Mouse (Mus musculus) CH12.LX (cell line): ENCODE measurements around the gene Krt8. TPM values are rescaled to one million over a fixed set of nuclear protein-coding genes. Genes with fewer than 3 reads are reported as not detected.

Source experiments
- DNase-seq: peaks from one replicate; pipeline ENCODE4 v3.0.0-alpha.2; 2013; ENCODE audit errors: extremely low read depth
- H3K27ac ChIP-seq: 2 replicates; pipeline ENCODE4 v1.5.1; 2012; ENCODE audit warnings: low read depth, mild to moderate bottlenecking, control low read depth, moderate library complexity; ENCODE audit not compliant: insufficient read depth
- H3K27me3 ChIP-seq: replicated peaks from 2 replicates; pipeline ENCODE3; 2012; ENCODE audit warnings: inconsistent platforms
- H3K36me3 ChIP-seq, 2 experiments: replicated peaks in 1 of 2; 2 replicates each; pipeline versions ENCODE3 to v1.6.1; 2012; ENCODE audit warnings: inconsistent platforms in 1 of 2, low read length in 1 of 2, mild to moderate bottlenecking in 1 of 2, mixed read lengths in 1 of 2, moderate library complexity in 1 of 2; ENCODE audit not compliant: control insufficient read depth in 1 of 2, insufficient read depth in 1 of 2
- H3K4me1 ChIP-seq, 2 experiments: 2 replicates each; pipeline ENCODE4 v1.6.1; 2012; ENCODE audit warnings: inconsistent platforms in 1 of 2, moderate library complexity in 1 of 2; ENCODE audit not compliant: insufficient read depth in 2 of 2, control insufficient read depth in 1 of 2
- H3K4me2 ChIP-seq: 2 replicates; pipeline ENCODE4 v1.6.1; 2012; ENCODE audit warnings: low read depth, mild to moderate bottlenecking, control low read depth; ENCODE audit not compliant: poor library complexity, insufficient read depth, severe bottlenecking
- H3K4me3 ChIP-seq, 3 experiments: fragments of 150-350 bp in 1 of 3; sonication (generic) in 1 of 3; replicated peaks in 1 of 3; 2 replicates each; pipeline versions ENCODE3 to v1.5.1; 2011 to 2012; ENCODE audit warnings: low read depth in 2 of 3, low read length in 2 of 3, mild to moderate bottlenecking in 2 of 3, moderate library complexity in 2 of 3, control low read depth in 1 of 3, improper control_type of control experiment in 1 of 3, inconsistent platforms in 1 of 3, mixed read lengths in 1 of 3; ENCODE audit not compliant: poor library complexity in 1 of 3
- H3K79me2 ChIP-seq: replicated peaks from 2 replicates; pipeline ENCODE4 v1.6.1; 2012; ENCODE audit warnings: mild to moderate bottlenecking, moderate library complexity; ENCODE audit not compliant: control insufficient read depth, poor library complexity, insufficient read depth, severe bottlenecking; ENCODE audit errors: extremely low read depth
- H3K9ac ChIP-seq: 2 replicates; pipeline ENCODE4 v1.6.1; 2012; ENCODE audit warnings: low read depth, mild to moderate bottlenecking, control low read depth, moderate library complexity; ENCODE audit not compliant: insufficient read depth
- H3K9me3 ChIP-seq: replicated peaks from 2 replicates; pipeline ENCODE3; 2012; ENCODE audit warnings: low read length, inconsistent platforms, mixed read lengths
- CHD1 ChIP-seq: IDR thresholded peaks from 2 replicates; pipeline ENCODE4 v1.6.1; 2012; ENCODE audit warnings: low read depth, low read length, improper control_type of control experiment, inconsistent platforms
- CHD2 ChIP-seq: IDR thresholded peaks from 2 replicates; pipeline ENCODE4 v1.6.1; 2011; ENCODE audit warnings: low read length, improper control_type of control experiment
- ELF1 ChIP-seq: IDR thresholded peaks from 2 replicates; pipeline ENCODE4 v1.6.1; 2014; ENCODE audit warnings: low read depth, mild to moderate bottlenecking, inconsistent platforms, low read length, improper control_type of control experiment
- ETS1 ChIP-seq: conservative IDR thresholded peaks from 2 replicates; pipeline ENCODE4 v1.6.1; 2012; ENCODE audit warnings: low read depth, mild to moderate bottlenecking, inconsistent platforms, low read length, improper control_type of control experiment, moderate library complexity
- IRF4 ChIP-seq: IDR thresholded peaks from 2 replicates; pipeline ENCODE4 v1.6.1; 2014; ENCODE audit warnings: low read depth, mild to moderate bottlenecking, inconsistent platforms, low read length, improper control_type of control experiment
- MAX ChIP-seq: IDR thresholded peaks from 2 replicates; pipeline ENCODE4 v1.6.1; 2011; ENCODE audit warnings: low read length, improper control_type of control experiment
- MAZ ChIP-seq: IDR thresholded peaks from 2 replicates; pipeline ENCODE4 v1.6.1; 2012; ENCODE audit warnings: low read depth, mild to moderate bottlenecking, inconsistent platforms, low read length, improper control_type of control experiment, moderate library complexity
- NELFE ChIP-seq: IDR thresholded peaks from 2 replicates; pipeline ENCODE4 v1.6.1; 2011; ENCODE audit warnings: low read depth, low read length, improper control_type of control experiment
- RAD21 ChIP-seq: IDR thresholded peaks from 2 replicates; pipeline ENCODE4 v1.6.1; 2011; ENCODE audit warnings: low read depth, mild to moderate bottlenecking, low read length, improper control_type of control experiment, moderate library complexity
- RCOR1 ChIP-seq: conservative IDR thresholded peaks from 2 replicates; pipeline ENCODE4 v1.6.1; 2012; ENCODE audit warnings: low read depth, mild to moderate bottlenecking, inconsistent platforms, low read length, improper control_type of control experiment
- TBP ChIP-seq: conservative IDR thresholded peaks from 2 replicates; pipeline ENCODE4 v1.6.1; 2011; ENCODE audit warnings: low read depth, low read length, improper control_type of control experiment
- TCF12 ChIP-seq: IDR thresholded peaks from 2 replicates; pipeline ENCODE4 v1.6.1; 2014; ENCODE audit warnings: low read depth, mild to moderate bottlenecking, inconsistent platforms, low read length, improper control_type of control experiment
- USF1 ChIP-seq: IDR thresholded peaks from 2 replicates; pipeline ENCODE4 v1.6.1; 2014; ENCODE audit warnings: low read depth, mild to moderate bottlenecking, inconsistent platforms, low read length, improper control_type of control experiment
- USF2 ChIP-seq: conservative IDR thresholded peaks from 2 replicates; pipeline ENCODE4 v1.6.1; 2011; ENCODE audit warnings: low read depth, low read length, improper control_type of control experiment
- dilution Hi-C: fragments of 300-500 bp; cut with MboI; formaldehyde crosslinking; loops from 2 replicates; pipeline ENCODE4 v1.14.3; 2020; ENCODE audit warnings: low sequenced_read_pairs; ENCODE audit not compliant: extremely low pct_unique_long_range_greater_than_20kb, extremely low pct_ligation_motif_present
- in situ Hi-C: fragments of 300-500 bp; cut with MboI; formaldehyde crosslinking; loops from 3 replicates; pipeline ENCODE4 v1.14.3; 2019; ENCODE audit warnings: low sequenced_read_pairs, low pct_ligation_motif_present, low pct_unique_long_range_greater_than_20kb, mixed read lengths
- polyA plus RNA-seq: library from polyadenylated mRNA; unstranded; fragments of >175 nt; gene quantifications from 2 replicates; pipeline ENCODE4 v1.2.1, GENCODE M21; 2012; ENCODE audit warnings: low read depth; ENCODE audit not compliant: insufficient read length
- total RNA-seq, 2 experiments: library from RNA; depleted of rRNA; stranded (reverse); fragments of 300-350 nt in 1 of 2; fragments of >200 nt in 1 of 2; gene quantifications; 2 replicates each; pipeline ENCODE4 v1.2.3; 2012 to 2014

The Krt8 gene
- total and polyA plus RNA-seq, 3 experiments: not detected

- in situ Hi-C loops: no loop called here
- Histone ChIP-seq H3K9ac (no peak overlapping the region), H3K79me2 (no peaks in the 10 kb centered on the region), H3K27me3 (peaks cover 52% of the 10 kb centered on the region), H3K4me2 (no peak overlapping the region), H3K27ac (no peak overlapping the region), H3K36me3 (no peaks in the 10 kb centered on the region), H3K4me1 (peaks cover 24 to 52% of the 10 kb centered on the region in 2 experiments), H3K4me3 (no peak overlapping the region), H3K9me3 (no peaks in the 10 kb centered on the region)
- TF ChIP-seq RCOR1 (no peak), TBP (no peak), NELFE (no peak), TCF12 (no peak), RAD21 (no peak)
- dilution Hi-C loops: no loop called here
- DNase-seq: no peak
Observed at GRCm38 (mm10) chr15:102007097-102008069, 3.1 kb upstream of the Krt8 start.

- Histone ChIP-seq H3K4me3 (no peak overlapping the region), H3K27me3 (peaks cover 59% of the 10 kb centered on the region), H3K4me1 (peaks cover 16 to 41% of the 10 kb centered on the region in 2 experiments), H3K27ac (no peak overlapping the region), H3K36me3 (no peaks in the 10 kb centered on the region), H3K79me2 (no peaks in the 10 kb centered on the region), H3K4me2 (no peak overlapping the region), H3K9ac (no peak overlapping the region), H3K9me3 (no peaks in the 10 kb centered on the region)
- TF ChIP-seq MAZ: no peak
- TF ChIP-seq ELF1: no peak
- TF ChIP-seq CHD1: no peak
- TF ChIP-seq USF1: no peak
- no peak for TF ChIP-seq MAX
- TF ChIP-seq USF2: no peak
- TF ChIP-seq CHD2: no peak
- no peak for TF ChIP-seq IRF4
- no peak for TF ChIP-seq ETS1
- no peak for DNase-seq
- dilution Hi-C loops: no loop called here
- in situ Hi-C loops: no loop called here
Observed at GRCm38 (mm10) chr15:102006317-102006716, 2.0 kb upstream of the Krt8 start.
